Mouse (Mus musculus): ENCODE data around the gene Gpr19. TPM values are rescaled to one million over a fixed set of nuclear protein-coding genes. Genes with fewer than 3 reads are reported as not detected.

The Gpr19 gene
- polyA plus RNA-seq, 1 experiment from 2014 or later = 12.1 TPM

GRCm38 (mm10) chr6:134919511-134920189 lies 21.3 kb upstream of the Gpr19 start:
- H3K9me3 ChIP-seq (ENCODE audit: control insufficient read depth, low read length) = no peaks in the 10 kb centered on the region
- 4% methylated on average over 37 of the region's 37 CpGs for WGBS
- no peaks in the 10 kb centered on the region for H3K27me3 ChIP-seq (ENCODE audit: control insufficient read depth, insufficient read depth, low read length)
- H3K9ac ChIP-seq (ENCODE audit: low read depth, low read length) = peak overlapping the region; percentile 83
- peaks cover 10% of the 10 kb centered on the region; the same call in 1 of the 2 replicates for H3K36me3 ChIP-seq (ENCODE audit: control insufficient read depth, insufficient read depth, low read length)
- H3K27ac ChIP-seq (ENCODE audit: low read depth, low read length) = peak overlapping the region; percentile 95
- peak overlapping the region; percentile 94 for H3K4me2 ChIP-seq (replicated peaks; ENCODE audit: low read depth, low read length)
- peaks cover 7% of the 10 kb centered on the region; the same call in 1 of the 2 replicates for H3K4me1 ChIP-seq (ENCODE audit: control insufficient read depth, insufficient read depth, low read length)
- H3K4me3 ChIP-seq (ENCODE audit: low read length) = peak overlapping the region; percentile 94
- ATAC-seq (ENCODE audit: low FRiP score, low TSS enrichment) = peak; percentile 3

- no peaks in the 10 kb centered on the region for H3K27me3 ChIP-seq (ENCODE audit: control insufficient read depth, insufficient read depth, low read length)
- WGBS = 95% methylated on average over 10 of the region's 10 CpGs
- no peak overlapping the region for H3K9ac ChIP-seq (ENCODE audit: low read depth, low read length)
- peaks cover 7% of the 10 kb centered on the region; the same call in 1 of the 2 replicates for H3K4me1 ChIP-seq (ENCODE audit: control insufficient read depth, insufficient read depth, low read length)
- ATAC-seq (ENCODE audit: low FRiP score, low TSS enrichment) = no peak
- no peak overlapping the region for H3K27ac ChIP-seq (ENCODE audit: low read depth, low read length)
- no peak overlapping the region for H3K4me3 ChIP-seq (ENCODE audit: low read length)
- H3K36me3 ChIP-seq (ENCODE audit: control insufficient read depth, insufficient read depth, low read length) = peaks cover 6% of the 10 kb centered on the region; the same call in 1 of the 2 replicates
- H3K4me2 ChIP-seq (replicated peaks; ENCODE audit: low read depth, low read length) = no peak overlapping the region
- H3K9me3 ChIP-seq (ENCODE audit: control insufficient read depth, low read length) = no peaks in the 10 kb centered on the region
Measured at GRCm38 (mm10) chr6:134918769-134919168, 20.4 kb upstream of the Gpr19 start.

- no peaks in the 10 kb centered on the region for H3K27me3 ChIP-seq (ENCODE audit: control insufficient read depth, insufficient read depth, low read length)
- H3K4me2 ChIP-seq (replicated peaks; ENCODE audit: low read depth, low read length) = peak overlapping the region; percentile 67
- H3K9ac ChIP-seq (ENCODE audit: low read depth, low read length) = peak overlapping the region; percentile 58
- WGBS = under 1% methylated on average over 11 of the region's 11 CpGs
- peak overlapping the region; percentile 32 for H3K4me3 ChIP-seq (ENCODE audit: low read length)
- no peak overlapping the region for H3K27ac ChIP-seq (ENCODE audit: low read depth, low read length)
- no peaks in the 10 kb centered on the region for H3K9me3 ChIP-seq (ENCODE audit: control insufficient read depth, low read length)
- H3K4me1 ChIP-seq (ENCODE audit: control insufficient read depth, insufficient read depth, low read length) = peaks cover 2% of the 10 kb centered on the region; the same call in 1 of the 2 replicates
- H3K36me3 ChIP-seq (ENCODE audit: control insufficient read depth, insufficient read depth, low read length) = peaks cover 2% of the 10 kb centered on the region; the same call in 1 of the 2 replicates
- no peak for ATAC-seq (ENCODE audit: low FRiP score, low TSS enrichment)
Measured at GRCm38 (mm10) chr6:134917087-134917486, 18.7 kb upstream of the Gpr19 start.

GRCm38 (mm10) chr6:134916641-134917040 lies 18.3 kb upstream of the Gpr19 start:
- Histone ChIP-seq H3K27ac (ENCODE audit: low read depth, low read length) (no peak overlapping the region), H3K9ac (ENCODE audit: low read depth, low read length) (peak overlapping the region; percentile 58), H3K4me2 (replicated peaks; ENCODE audit: low read depth, low read length) (peak overlapping the region; percentile 67), H3K4me3 (ENCODE audit: low read length) (peak overlapping the region; percentile 32), H3K4me1 (ENCODE audit: control insufficient read depth, insufficient read depth, low read length) (no peaks in the 10 kb centered on the region; the same call in 1 of the 2 replicates), H3K36me3 (ENCODE audit: control insufficient read depth, insufficient read depth, low read length) (no peaks in the 10 kb centered on the region), H3K9me3 (ENCODE audit: control insufficient read depth, low read length) (no peaks in the 10 kb centered on the region), H3K27me3 (ENCODE audit: control insufficient read depth, insufficient read depth, low read length) (no peaks in the 10 kb centered on the region)
- under 1% methylated on average over 11 of the region's 11 CpGs for WGBS
- no peak for ATAC-seq (ENCODE audit: low FRiP score, low TSS enrichment)

GRCm38 (mm10) chr6:134914523-134914922 lies 16.1 kb upstream of the Gpr19 start:
- no peaks in the 10 kb centered on the region for H3K9me3 ChIP-seq (ENCODE audit: control insufficient read depth, low read length)
- H3K4me3 ChIP-seq (ENCODE audit: low read length) = no peak overlapping the region
- H3K27me3 ChIP-seq (ENCODE audit: control insufficient read depth, insufficient read depth, low read length) = no peaks in the 10 kb centered on the region
- no peak for ATAC-seq (ENCODE audit: low FRiP score, low TSS enrichment)
- no peak overlapping the region for H3K27ac ChIP-seq (ENCODE audit: low read depth, low read length)
- H3K4me1 ChIP-seq (ENCODE audit: control insufficient read depth, insufficient read depth, low read length) = no peaks in the 10 kb centered on the region; the same call in 1 of the 2 replicates
- 89% methylated on average over 5 of the region's 5 CpGs for WGBS
- H3K4me2 ChIP-seq (replicated peaks; ENCODE audit: low read depth, low read length) = no peak overlapping the region
- H3K9ac ChIP-seq (ENCODE audit: low read depth, low read length) = no peak overlapping the region
- no peaks in the 10 kb centered on the region for H3K36me3 ChIP-seq (ENCODE audit: control insufficient read depth, insufficient read depth, low read length)

GRCm38 (mm10) chr6:134905811-134906210 lies 7.4 kb upstream of the Gpr19 start:
- Histone ChIP-seq H3K27ac (ENCODE audit: low read depth, low read length) (no peak overlapping the region), H3K36me3 (ENCODE audit: control insufficient read depth, insufficient read depth, low read length) (no peaks in the 10 kb centered on the region), H3K9me3 (ENCODE audit: control insufficient read depth, low read length) (no peaks in the 10 kb centered on the region), H3K27me3 (ENCODE audit: control insufficient read depth, insufficient read depth, low read length) (no peaks in the 10 kb centered on the region), H3K9ac (ENCODE audit: low read depth, low read length) (no peak overlapping the region), H3K4me3 (ENCODE audit: low read length) (no peak overlapping the region), H3K4me1 (ENCODE audit: control insufficient read depth, insufficient read depth, low read length) (no peaks in the 10 kb centered on the region), H3K4me2 (replicated peaks; ENCODE audit: low read depth, low read length) (no peak overlapping the region)
- 89% methylated on average over 1 of the region's 1 CpGs for WGBS
- 0 out of 2 replicates have a peak, but pooled peaks have one; percentile 24 for ATAC-seq (ENCODE audit: low FRiP score, low TSS enrichment)

- no peak overlapping the region for H3K27ac ChIP-seq (ENCODE audit: low read depth, low read length)
- no peak overlapping the region for H3K4me2 ChIP-seq (replicated peaks; ENCODE audit: low read depth, low read length)
- H3K4me3 ChIP-seq (ENCODE audit: low read length) = no peak overlapping the region
- ATAC-seq (ENCODE audit: low FRiP score, low TSS enrichment) = no peak
- H3K4me1 ChIP-seq (ENCODE audit: control insufficient read depth, insufficient read depth, low read length) = no peaks in the 10 kb centered on the region; the same call in 1 of the 2 replicates
- H3K27me3 ChIP-seq (ENCODE audit: control insufficient read depth, insufficient read depth, low read length) = no peaks in the 10 kb centered on the region
- no peaks in the 10 kb centered on the region for H3K36me3 ChIP-seq (ENCODE audit: control insufficient read depth, insufficient read depth, low read length)
- H3K9ac ChIP-seq (ENCODE audit: low read depth, low read length) = no peak overlapping the region
- H3K9me3 ChIP-seq (ENCODE audit: control insufficient read depth, low read length) = no peaks in the 10 kb centered on the region
- WGBS = 92% methylated on average over 8 of the region's 10 CpGs
Measured at GRCm38 (mm10) chr6:134903891-134904884, 5.8 kb upstream of the Gpr19 start.

GRCm38 (mm10) chr6:134903368-134903767 lies 5.0 kb upstream of the Gpr19 start:
- no peak overlapping the region for H3K4me3 ChIP-seq (ENCODE audit: low read length)
- no peaks in the 10 kb centered on the region; the same call in 1 of the 2 replicates for H3K4me1 ChIP-seq (ENCODE audit: control insufficient read depth, insufficient read depth, low read length)
- H3K9ac ChIP-seq (ENCODE audit: low read depth, low read length) = no peak overlapping the region
- H3K36me3 ChIP-seq (ENCODE audit: control insufficient read depth, insufficient read depth, low read length) = no peaks in the 10 kb centered on the region
- H3K27me3 ChIP-seq (ENCODE audit: control insufficient read depth, insufficient read depth, low read length) = no peaks in the 10 kb centered on the region
- 82% methylated on average over 3 of the region's 4 CpGs for WGBS
- no peak overlapping the region for H3K27ac ChIP-seq (ENCODE audit: low read depth, low read length)
- no peaks in the 10 kb centered on the region for H3K9me3 ChIP-seq (ENCODE audit: control insufficient read depth, low read length)
- ATAC-seq (ENCODE audit: low FRiP score, low TSS enrichment) = no peak
- H3K4me2 ChIP-seq (replicated peaks; ENCODE audit: low read depth, low read length) = no peak overlapping the region
